Mouse (Mus musculus): ENCODE results near the gene Pilrb1.

- TF ChIP-seq CTCF (IDR thresholded peaks at IDR 0.05; ENCODE audit: low read depth) (no peak), EP300 (optimal IDR thresholded peaks at IDR 0.05) (no peak)
These were observed 49.6 kb downstream of the Pilrb1 start for GRCm38 (mm10) chr5:137808316-137808715.
